Mouse (Mus musculus): Measurements from ENCODE around the gene Rbm3. TPM values are rescaled to one million over a fixed set of nuclear protein-coding genes. Genes with fewer than 3 reads are reported as not detected.

The Rbm3 gene
- polyA plus RNA-seq, 1 experiment: 290 TPM

- TF ChIP-seq CTCF (IDR thresholded peaks at IDR 0.05; ENCODE audit: low read depth, low read length) (no peak), POLR2A (IDR thresholded peaks at IDR 0.05; ENCODE audit: borderline replicate concordance, low read depth, low read length) (no peak)
- H3K4me3 ChIP-seq (ENCODE audit: insufficient read depth, low read length): peak overlapping the region; percentile 51
- H3K27ac ChIP-seq (ENCODE audit: insufficient read depth, low read depth, low read length): peak overlapping the region; percentile 65
- peaks cover 7% of the 10 kb centered on the region; the same call in 1 of the 2 replicates for H3K4me1 ChIP-seq (ENCODE audit: control insufficient read depth, insufficient read depth, low read length)
Measured at GRCm38 (mm10) chrX:8096787-8097242, 48.9 kb downstream of the Rbm3 start.

- Histone ChIP-seq H3K27ac (ENCODE audit: insufficient read depth, low read depth, low read length) (peak overlapping the region; percentile 65), H3K4me1 (ENCODE audit: control insufficient read depth, insufficient read depth, low read length) (peaks cover 11% of the 10 kb centered on the region; the same call in 1 of the 2 replicates), H3K4me3 (ENCODE audit: insufficient read depth, low read length) (peak overlapping the region; percentile 39)
Measured at GRCm38 (mm10) chrX:8096068-8096786, 49.5 kb downstream of the Rbm3 start.

GRCm38 (mm10) chrX:8095546-8095945, 50.1 kb downstream of the Rbm3 start:
- TF ChIP-seq POLR2A (IDR thresholded peaks at IDR 0.05; ENCODE audit: borderline replicate concordance, low read depth, low read length) (no peak), CTCF (IDR thresholded peaks at IDR 0.05; ENCODE audit: low read depth, low read length) (no peak)
- Histone ChIP-seq H3K4me3 (ENCODE audit: insufficient read depth, low read length) (peak overlapping the region; percentile 35; the same call in 1 of the 2 replicates), H3K27ac (ENCODE audit: insufficient read depth, low read depth, low read length) (no peak overlapping the region; the same call in 1 of the 2 replicates), H3K4me1 (ENCODE audit: control insufficient read depth, insufficient read depth, low read length) (peaks cover 16% of the 10 kb centered on the region)

GRCm38 (mm10) chrX:8090954-8091347, 54.7 kb downstream of the Rbm3 start:
- Histone ChIP-seq H3K4me3 (ENCODE audit: insufficient read depth, low read length) (peak overlapping the region; percentile 69), H3K27ac (ENCODE audit: insufficient read depth, low read depth, low read length) (peak overlapping the region; percentile 99), H3K4me1 (ENCODE audit: control insufficient read depth, insufficient read depth, low read length) (peaks cover 21% of the 10 kb centered on the region)

- Histone ChIP-seq H3K4me3 (ENCODE audit: insufficient read depth, low read length) (peak within 1 kb of the TSS; percentile 69), H3K27ac (ENCODE audit: insufficient read depth, low read depth, low read length) (peak within 1 kb of the TSS; percentile 99), H3K4me1 (ENCODE audit: control insufficient read depth, insufficient read depth, low read length) (peaks cover 21% of the 10 kb centered on the region)
- TF ChIP-seq CTCF (IDR thresholded peaks at IDR 0.05; ENCODE audit: low read depth, low read length): no peak
- no peak for TF ChIP-seq POLR2A (IDR thresholded peaks at IDR 0.05; ENCODE audit: borderline replicate concordance, low read depth, low read length)
Measured at GRCm38 (mm10) chrX:8090346-8090953, 55.2 kb downstream of the Rbm3 start, which contains the start of gene Was. Gene Was, minus strand, starts transcription at chrX:8090498.

GRCm38 (mm10) chrX:8089746-8090145, 55.9 kb downstream of the Rbm3 start:
- Histone ChIP-seq H3K4me3 (ENCODE audit: insufficient read depth, low read length) (peak overlapping the region; percentile 69), H3K4me1 (ENCODE audit: control insufficient read depth, insufficient read depth, low read length) (peaks cover 21% of the 10 kb centered on the region), H3K27ac (ENCODE audit: insufficient read depth, low read depth, low read length) (peak overlapping the region; percentile 99)
- no peak for TF ChIP-seq POLR2A (IDR thresholded peaks at IDR 0.05; ENCODE audit: borderline replicate concordance, low read depth, low read length)

Other genes with a start within 250 kb of the Rbm3 start
- gene Pqbp1, start 246.6 kb downstream of the Rbm3 start, polyA plus RNA-seq (2012; ENCODE audit: insufficient read depth, insufficient read length, missing spikeins): 62.2 and 63.4 TPM in 2 replicates
- gene Timm17b, start 246.5 kb downstream of the Rbm3 start, polyA plus RNA-seq (2012; ENCODE audit: insufficient read depth, insufficient read length, missing spikeins): 33.4 and 47.5 TPM in 2 replicates
- not detected in 2 replicates for gene Gm10491, start 238.0 kb downstream of the Rbm3 start, polyA plus RNA-seq (2012; ENCODE audit: insufficient read depth, insufficient read length, missing spikeins)
- gene Gm10490, start 236.3 kb downstream of the Rbm3 start, polyA plus RNA-seq (2012; ENCODE audit: insufficient read depth, insufficient read length, missing spikeins): not detected in 2 replicates
- gene Pcsk1n, start 226.1 kb downstream of the Rbm3 start, polyA plus RNA-seq (2012; ENCODE audit: insufficient read depth, insufficient read length, missing spikeins): not detected in 2 replicates
- gene Eras, start 217.3 kb downstream of the Rbm3 start, polyA plus RNA-seq (2012; ENCODE audit: insufficient read depth, insufficient read length, missing spikeins): not detected in 2 replicates
- 16.0 and 16.9 TPM in 2 replicates for gene Hdac6, start 198.0 kb downstream of the Rbm3 start, polyA plus RNA-seq (2012; ENCODE audit: insufficient read depth, insufficient read length, missing spikeins)
- gene Gata1, start 167.8 kb downstream of the Rbm3 start, polyA plus RNA-seq (2012; ENCODE audit: insufficient read depth, insufficient read length, missing spikeins): not detected in 2 replicates
- not detected in 2 replicates for gene Glod5, start 127.4 kb downstream of the Rbm3 start, polyA plus RNA-seq (2012; ENCODE audit: insufficient read depth, insufficient read length, missing spikeins)
- gene Suv39h1, start 71.1 kb downstream of the Rbm3 start, polyA plus RNA-seq (2012; ENCODE audit: insufficient read depth, insufficient read length, missing spikeins): 23.6 and 27.3 TPM in 2 replicates
- 82.7 and 86.3 TPM in 2 replicates for gene Was, start 55.4 kb downstream of the Rbm3 start, polyA plus RNA-seq (2012; ENCODE audit: insufficient read depth, insufficient read length, missing spikeins)
- gene Wdr13, start 13.0 kb downstream of the Rbm3 start, polyA plus RNA-seq (2012; ENCODE audit: insufficient read depth, insufficient read length, missing spikeins): 59.1 and 61.3 TPM in 2 replicates
- 5.9 and 6.4 TPM in 2 replicates for gene Tbc1d25, start 30.3 kb upstream of the Rbm3 start, polyA plus RNA-seq (2012; ENCODE audit: insufficient read depth, insufficient read length, missing spikeins)
- gene Ebp, start 47.6 kb upstream of the Rbm3 start, polyA plus RNA-seq (2012; ENCODE audit: insufficient read depth, insufficient read length, missing spikeins): 70.9 and 95.1 TPM in 2 replicates
- 5.5 and 6.9 TPM in 2 replicates for gene Porcn, start 60.6 kb upstream of the Rbm3 start, polyA plus RNA-seq (2012; ENCODE audit: insufficient read depth, insufficient read length, missing spikeins)
- 10.5 and 13.8 TPM in 2 replicates for gene Ftsj1, start 106.5 kb upstream of the Rbm3 start, polyA plus RNA-seq (2012; ENCODE audit: insufficient read depth, insufficient read length, missing spikeins)
- gene Slc38a5, start 125.3 kb upstream of the Rbm3 start, polyA plus RNA-seq (2012; ENCODE audit: insufficient read depth, insufficient read length, missing spikeins): not detected in 2 replicates
- not detected in 2 replicates for gene Ssxb10, start 181.5 kb upstream of the Rbm3 start, polyA plus RNA-seq (2012; ENCODE audit: insufficient read depth, insufficient read length, missing spikeins)
- gene Ssxb9, start 221.1 kb upstream of the Rbm3 start, polyA plus RNA-seq (2012; ENCODE audit: insufficient read depth, insufficient read length, missing spikeins): not detected in 2 replicates